Mouse (Mus musculus): Measurements from ENCODE around the gene Ola1. TPM values are rescaled to one million over a fixed set of nuclear protein-coding genes. Genes with fewer than 3 reads are reported as not detected.

Gene Ola1
- polyA plus RNA-seq, 1 experiment from 2014 or later: 101 TPM

- peaks cover 29% of the 10 kb centered on the region for H3K36me3 ChIP-seq (replicated peaks)
- DNase-seq (ENCODE audit: low spot score): peak; percentile 95
- H3K4me3 ChIP-seq: peak overlapping the region; percentile 95
- H3K4me1 ChIP-seq: peaks cover 26% of the 10 kb centered on the region
- H3K9me3 ChIP-seq: no peaks in the 10 kb centered on the region
- under 1% methylated on average over 66 of the region's 68 CpGs for WGBS
- H3K27ac ChIP-seq (replicated peaks): peak overlapping the region; percentile 90
- no peaks in the 10 kb centered on the region for H3K27me3 ChIP-seq (replicated peaks; ENCODE audit: low read depth, poor library complexity, severe bottlenecking)
These were observed 4.7 kb downstream of the Ola1 start for GRCm38 (mm10) chr2:73213871-73214659.

- DNase-seq (ENCODE audit: low spot score): no peak
- WGBS: 16% methylated on average over 7 of the region's 7 CpGs
- no peaks in the 10 kb centered on the region for H3K27me3 ChIP-seq (replicated peaks; ENCODE audit: low read depth, poor library complexity, severe bottlenecking)
- H3K9me3 ChIP-seq: no peaks in the 10 kb centered on the region
- H3K4me3 ChIP-seq: peak overlapping the region; percentile 95
- H3K36me3 ChIP-seq (replicated peaks): peaks cover 33% of the 10 kb centered on the region
- peak overlapping the region; percentile 90 for H3K27ac ChIP-seq (replicated peaks)
- H3K4me1 ChIP-seq: peaks cover 26% of the 10 kb centered on the region
These were observed 5.2 kb downstream of the Ola1 start for GRCm38 (mm10) chr2:73213539-73213870.

GRCm38 (mm10) chr2:73204328-73204727 is 14.4 kb downstream of the Ola1 start:
- Histone ChIP-seq H3K9me3 (no peaks in the 10 kb centered on the region), H3K4me1 (no peaks in the 10 kb centered on the region), H3K27ac (replicated peaks) (no peak overlapping the region), H3K4me3 (no peak overlapping the region), H3K27me3 (replicated peaks; ENCODE audit: low read depth, poor library complexity, severe bottlenecking) (no peaks in the 10 kb centered on the region), H3K36me3 (replicated peaks) (peaks cover 52% of the 10 kb centered on the region)
- 88% methylated on average over 6 of the region's 6 CpGs for WGBS
- no peak for DNase-seq (ENCODE audit: low spot score)

GRCm38 (mm10) chr2:73188488-73188887 is 30.2 kb downstream of the Ola1 start:
- no peaks in the 10 kb centered on the region for H3K27me3 ChIP-seq (replicated peaks; ENCODE audit: low read depth, poor library complexity, severe bottlenecking)
- H3K36me3 ChIP-seq (replicated peaks): peaks cover 4% of the 10 kb centered on the region; the same call in 1 of the 2 replicates
- no peak for DNase-seq (ENCODE audit: low spot score)
- no peaks in the 10 kb centered on the region for H3K9me3 ChIP-seq
- 94% methylated on average over 2 of the region's 2 CpGs for WGBS
- H3K4me1 ChIP-seq: no peaks in the 10 kb centered on the region
- no peak overlapping the region for H3K4me3 ChIP-seq
- no peak overlapping the region for H3K27ac ChIP-seq (replicated peaks)

GRCm38 (mm10) chr2:73185185-73185584 is 33.5 kb downstream of the Ola1 start:
- 88% methylated on average over 3 of the region's 3 CpGs for WGBS

GRCm38 (mm10) chr2:73169496-73169895 is 49.2 kb downstream of the Ola1 start:
- no peak for DNase-seq (ENCODE audit: low spot score)
- Histone ChIP-seq H3K4me1 (peaks cover 8% of the 10 kb centered on the region; the same call in 1 of the 2 replicates), H3K4me3 (no peak overlapping the region), H3K36me3 (replicated peaks) (0 out of 2 replicates have a peak, but pooled peaks cover 2% of the 10 kb centered on the region), H3K27ac (replicated peaks) (no peak overlapping the region), H3K27me3 (replicated peaks; ENCODE audit: low read depth, poor library complexity, severe bottlenecking) (no peaks in the 10 kb centered on the region), H3K9me3 (no peaks in the 10 kb centered on the region)
- 79% methylated on average over 5 of the region's 5 CpGs for WGBS

More at GRCm38 (mm10) chr2:73185185-73185584, 33.5 kb downstream of the Ola1 start:
- Histone ChIP-seq H3K4me3 (no peak overlapping the region), H3K27me3 (replicated peaks; ENCODE audit: low read depth, poor library complexity, severe bottlenecking) (no peaks in the 10 kb centered on the region), H3K9me3 (no peaks in the 10 kb centered on the region), H3K36me3 (replicated peaks) (peaks cover 4% of the 10 kb centered on the region; the same call in 1 of the 2 replicates), H3K27ac (replicated peaks) (no peak overlapping the region), H3K4me1 (no peaks in the 10 kb centered on the region)
- no peak for DNase-seq (ENCODE audit: low spot score)

- DNase-seq (ENCODE audit: low spot score): peak; percentile 43
- no peak overlapping the region for H3K4me3 ChIP-seq
These were observed 51.6 kb downstream of the Ola1 start for GRCm38 (mm10) chr2:73167126-73167525.

GRCm38 (mm10) chr2:73164666-73165065 is 54.1 kb downstream of the Ola1 start:
- no peaks in the 10 kb centered on the region; the same call in 1 of the 2 replicates for H3K36me3 ChIP-seq (replicated peaks)
- no peaks in the 10 kb centered on the region for H3K9me3 ChIP-seq
- no peaks in the 10 kb centered on the region for H3K27me3 ChIP-seq (replicated peaks; ENCODE audit: low read depth, poor library complexity, severe bottlenecking)
- H3K4me1 ChIP-seq: no peaks in the 10 kb centered on the region
- no peak for DNase-seq (ENCODE audit: low spot score)
- no peak overlapping the region for H3K27ac ChIP-seq (replicated peaks)
- H3K4me3 ChIP-seq: no peak overlapping the region
- 88% methylated on average over 1 of the region's 1 CpGs for WGBS

More at GRCm38 (mm10) chr2:73167126-73167525, 51.6 kb downstream of the Ola1 start:
- Histone ChIP-seq H3K27me3 (replicated peaks; ENCODE audit: low read depth, poor library complexity, severe bottlenecking) (no peaks in the 10 kb centered on the region), H3K9me3 (no peaks in the 10 kb centered on the region), H3K27ac (replicated peaks) (no peak overlapping the region), H3K4me1 (peaks cover 8% of the 10 kb centered on the region; the same call in 1 of the 2 replicates), H3K36me3 (replicated peaks) (no peaks in the 10 kb centered on the region; the same call in 1 of the 2 replicates)

- no peak overlapping the region for H3K4me3 ChIP-seq
- WGBS: 82% methylated on average over 2 of the region's 2 CpGs
- no peaks in the 10 kb centered on the region for H3K9me3 ChIP-seq
- no peak overlapping the region for H3K27ac ChIP-seq (replicated peaks)
- no peak for DNase-seq (ENCODE audit: low spot score)
- H3K36me3 ChIP-seq (replicated peaks): peaks cover 9% of the 10 kb centered on the region
- H3K27me3 ChIP-seq (replicated peaks; ENCODE audit: low read depth, poor library complexity, severe bottlenecking): no peaks in the 10 kb centered on the region
- peaks cover 5% of the 10 kb centered on the region; the same call in 1 of the 2 replicates for H3K4me1 ChIP-seq
These were observed 58.0 kb downstream of the Ola1 start for GRCm38 (mm10) chr2:73160772-73161171.

- Histone ChIP-seq H3K4me3 (no peak overlapping the region), H3K36me3 (replicated peaks) (peaks cover 34% of the 10 kb centered on the region), H3K27me3 (replicated peaks; ENCODE audit: low read depth, poor library complexity, severe bottlenecking) (no peaks in the 10 kb centered on the region), H3K4me1 (peaks cover 5% of the 10 kb centered on the region; the same call in 1 of the 2 replicates), H3K27ac (replicated peaks) (no peak overlapping the region), H3K9me3 (no peaks in the 10 kb centered on the region)
- 90% methylated on average over 3 of the region's 3 CpGs for WGBS
- no peak for DNase-seq (ENCODE audit: low spot score)
These were observed 61.5 kb downstream of the Ola1 start for GRCm38 (mm10) chr2:73157202-73157601.

- Histone ChIP-seq H3K4me3 (no peak overlapping the region), H3K27ac (replicated peaks) (no peak overlapping the region), H3K36me3 (replicated peaks) (peaks cover 23% of the 10 kb centered on the region), H3K9me3 (no peaks in the 10 kb centered on the region), H3K27me3 (replicated peaks; ENCODE audit: low read depth, poor library complexity, severe bottlenecking) (no peaks in the 10 kb centered on the region), H3K4me1 (no peaks in the 10 kb centered on the region)
- no peak for DNase-seq (ENCODE audit: low spot score)
- WGBS: 96% methylated on average over 3 of the region's 3 CpGs
These were observed 68.2 kb downstream of the Ola1 start for GRCm38 (mm10) chr2:73150526-73150925.

GRCm38 (mm10) chr2:73146111-73146510 is 72.6 kb downstream of the Ola1 start:
- Histone ChIP-seq H3K4me1 (peaks cover 13% of the 10 kb centered on the region), H3K27me3 (replicated peaks; ENCODE audit: low read depth, poor library complexity, severe bottlenecking) (no peaks in the 10 kb centered on the region), H3K27ac (replicated peaks) (no peak overlapping the region), H3K36me3 (replicated peaks) (no peaks in the 10 kb centered on the region; the same call in 1 of the 2 replicates), H3K9me3 (no peaks in the 10 kb centered on the region), H3K4me3 (no peak overlapping the region)
- no peak for DNase-seq (ENCODE audit: low spot score)
- WGBS: 76% methylated on average over 2 of the region's 2 CpGs

- H3K36me3 ChIP-seq (replicated peaks): no peaks in the 10 kb centered on the region; the same call in 1 of the 2 replicates
- H3K27me3 ChIP-seq (replicated peaks; ENCODE audit: low read depth, poor library complexity, severe bottlenecking): no peaks in the 10 kb centered on the region
- DNase-seq (ENCODE audit: low spot score): no peak
- no peaks in the 10 kb centered on the region for H3K9me3 ChIP-seq
- 57% methylated on average over 2 of the region's 2 CpGs for WGBS
- H3K4me3 ChIP-seq: no peak overlapping the region
- peaks cover 13% of the 10 kb centered on the region for H3K4me1 ChIP-seq
- no peak overlapping the region for H3K27ac ChIP-seq (replicated peaks)
These were observed 75.0 kb downstream of the Ola1 start for GRCm38 (mm10) chr2:73143732-73144131.

Measured in embryonic facial prominence, embryonic 10.5 days (tissue).